Mouse (Mus musculus): ENCODE results near the gene 4931414P19Rik.

4931414P19Rik gene

DNA sequence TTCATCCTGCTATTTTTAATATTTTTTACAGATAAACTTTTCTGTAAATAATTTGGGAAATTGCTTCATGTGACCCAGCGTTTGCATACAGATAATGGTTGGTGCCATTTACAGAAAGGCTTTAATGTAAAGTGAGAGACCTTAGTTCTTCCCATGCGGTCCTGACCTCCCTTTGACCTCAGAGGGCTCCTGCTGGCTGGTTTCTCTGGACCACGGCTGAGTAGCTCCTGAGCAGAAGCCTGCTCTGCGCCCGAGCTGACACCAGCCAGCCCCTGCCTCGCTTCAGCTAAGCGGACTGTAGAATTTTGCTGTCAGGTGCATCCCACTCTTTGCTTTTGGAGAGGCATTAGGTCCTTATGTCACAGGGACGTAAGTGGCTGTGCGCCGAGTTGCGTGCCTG, 65.0 kb downstream of the 4931414P19Rik start:
- no peak for DNase-seq (ENCODE audit: low spot score)

GRCm38 (mm10) chr14:54538580-54538979, 67.2 kb downstream of the 4931414P19Rik start:
- DNase-seq (ENCODE audit: low spot score), result no peak
